Mouse (Mus musculus) left cerebral cortex, adult 18-20 months (tissue): ENCODE measurements at regions not wholly inside any gene's neighbourhood (a gene's known extent, or its start where the extent isn't known, plus 50 kb on each side); places are given as distances from the start of the nearest gene placed in this dataset.
A peak's percentile ranks its signal among the peaks of the same experiment; 100 is the strongest.
"Not testable (repeated sequence)": the region's sequence is repeated elsewhere in the genome, so short reads cannot be mapped to it uniquely, and the experiment has no call there.

Experiments used
- DNase-seq, 2 experiments: peaks; one replicate each; pipeline ENCODE4 v3.0.0; 2021 to 2022; ENCODE audit warnings: low spot score in 2 of 2, mixed read lengths in 1 of 2

DNA sequence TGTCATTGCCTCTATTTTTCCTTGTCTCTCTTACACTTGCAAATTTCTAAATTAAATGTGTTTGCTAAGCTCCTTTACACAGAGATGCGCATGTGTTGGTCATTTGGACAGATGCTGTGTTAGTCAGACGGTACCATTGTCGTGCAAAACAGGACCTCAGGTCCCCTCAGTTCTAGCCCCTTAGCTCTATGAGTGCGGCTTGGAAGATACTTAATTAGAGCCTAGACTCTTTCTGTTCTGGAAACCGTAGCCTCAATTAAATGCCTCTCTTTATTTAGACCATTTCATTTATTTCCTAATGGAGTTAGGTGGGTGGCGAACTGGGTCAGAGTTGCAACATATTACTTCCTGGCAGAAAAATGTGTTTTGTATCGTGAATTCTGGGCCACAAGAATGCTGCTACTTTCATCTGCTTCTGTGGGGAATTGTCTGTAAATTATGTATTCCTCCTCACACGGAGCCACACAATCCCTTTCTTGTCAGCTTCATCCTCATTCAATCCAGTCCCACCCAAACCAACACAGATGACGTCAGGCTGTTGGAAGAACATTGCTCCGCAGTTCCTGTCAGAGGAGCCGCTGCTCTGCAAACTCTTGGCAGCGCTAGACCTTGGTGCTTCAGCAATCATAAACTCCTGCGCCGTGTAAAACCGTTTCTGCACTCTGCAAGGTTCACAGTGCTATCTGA is 345.4 kb upstream of the Nova1 start:
- DNase-seq: peak; percentile 65 to 73

DNA sequence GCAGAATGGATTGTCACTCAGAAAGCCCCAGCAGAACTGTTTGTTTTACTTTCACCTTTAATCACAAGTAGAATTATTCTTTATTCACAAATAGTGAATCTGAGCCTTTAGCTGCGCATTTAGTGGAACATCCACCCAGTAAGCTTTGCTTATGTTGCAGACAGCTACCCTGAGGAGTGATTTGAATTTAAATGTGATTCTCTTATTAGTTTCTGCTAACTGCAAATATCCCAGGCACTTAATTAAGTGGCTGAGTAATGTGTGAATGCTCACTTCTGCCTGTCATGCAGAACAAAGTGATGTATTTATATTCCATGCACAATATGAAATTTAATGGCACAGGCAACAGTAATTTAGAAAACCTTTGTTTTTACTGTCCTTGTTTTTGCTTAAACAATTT is 344.4 kb upstream of the Nova1 start:
- DNase-seq: no peak

GRCm38 (mm10) chr12:47162624-47163151 is 344.0 kb upstream of the Nova1 start:
- peak; percentile 2 to 17 for DNase-seq

GRCm38 (mm10) chr12:47160626-47161025 is 341.9 kb upstream of the Nova1 start:
- DNase-seq: no peak

DNA sequence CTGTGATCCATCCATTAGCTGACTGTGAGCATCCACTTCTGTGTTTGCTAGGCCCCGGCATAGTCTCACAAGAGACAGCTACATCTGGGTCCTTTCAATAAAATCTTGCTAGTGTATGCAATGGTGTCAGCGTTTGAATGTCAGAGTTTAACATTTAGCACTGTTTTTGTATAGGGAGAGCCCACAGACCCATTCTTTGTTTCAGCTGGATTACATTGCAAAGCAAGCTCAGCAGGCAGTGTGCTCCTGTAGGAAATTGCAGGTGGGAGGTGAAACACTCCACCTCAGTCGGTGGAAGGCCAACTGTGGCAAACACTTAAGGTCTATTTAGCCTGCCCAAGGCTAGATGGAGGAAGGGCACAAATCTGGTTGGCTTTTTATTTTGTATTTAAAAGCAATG is 337.2 kb upstream of the Nova1 start:
- not testable (repeated sequence) for DNase-seq

DNA sequence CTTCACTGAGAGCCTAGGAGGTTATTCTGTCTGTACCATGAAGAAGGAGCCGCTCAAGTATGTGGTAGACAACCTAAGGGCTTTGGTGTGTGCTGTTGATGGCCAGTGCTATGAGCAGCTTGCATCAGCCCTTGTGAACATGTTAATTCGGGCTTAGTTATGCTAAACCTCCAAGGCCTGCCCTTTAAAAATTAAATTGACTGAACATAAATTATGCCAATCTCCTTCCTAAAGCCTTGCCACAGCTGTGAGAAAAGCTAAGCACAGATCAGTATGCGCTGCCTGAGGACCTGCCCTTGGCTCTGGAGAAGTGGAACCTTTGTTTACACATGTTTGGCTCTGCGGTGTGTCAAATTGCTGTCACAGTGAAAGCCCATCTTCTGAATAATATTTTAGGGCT is 321.9 kb upstream of the Nova1 start:
- no peak for DNase-seq

DNA sequence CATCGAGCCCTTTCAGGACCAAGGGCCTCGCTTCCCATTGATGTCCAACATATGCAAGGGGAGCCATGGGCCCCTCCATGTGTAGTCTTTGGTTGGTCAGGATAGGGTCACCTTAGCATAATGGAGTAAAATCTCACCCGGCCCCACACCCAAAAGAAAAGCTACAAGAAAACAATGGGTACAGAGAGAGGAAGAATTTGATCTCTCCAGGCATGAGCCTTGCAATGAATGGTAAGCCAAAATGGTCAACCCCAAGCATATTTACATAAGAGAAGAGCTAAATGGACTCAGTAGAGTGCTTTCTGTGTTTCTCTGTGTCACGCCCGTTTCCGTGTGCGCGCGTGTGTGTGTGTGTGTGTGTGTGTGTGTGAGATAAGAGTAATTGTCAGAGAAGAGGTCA is 311.1 kb upstream of the Nova1 start:
- DNase-seq: no peak

DNA sequence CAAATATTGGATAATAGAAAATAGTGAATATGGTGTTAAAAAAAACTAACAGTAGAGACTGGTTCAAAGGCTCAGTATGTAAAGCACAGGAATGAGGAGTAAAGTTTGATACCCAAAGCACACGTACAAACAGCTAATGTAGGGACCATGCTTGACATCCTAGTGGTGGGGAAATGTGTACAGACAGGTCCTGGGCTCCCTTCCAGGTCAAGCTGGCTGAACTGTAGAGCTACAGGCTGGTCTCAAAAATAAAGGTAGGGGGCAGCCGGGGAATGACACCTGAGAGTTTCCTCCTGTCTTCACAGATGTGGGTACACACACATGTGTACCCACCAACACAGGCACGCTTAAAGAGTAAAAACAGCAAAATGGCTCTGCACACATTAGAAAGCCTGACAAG is 309.9 kb upstream of the Nova1 start:
- no peak for DNase-seq

DNA sequence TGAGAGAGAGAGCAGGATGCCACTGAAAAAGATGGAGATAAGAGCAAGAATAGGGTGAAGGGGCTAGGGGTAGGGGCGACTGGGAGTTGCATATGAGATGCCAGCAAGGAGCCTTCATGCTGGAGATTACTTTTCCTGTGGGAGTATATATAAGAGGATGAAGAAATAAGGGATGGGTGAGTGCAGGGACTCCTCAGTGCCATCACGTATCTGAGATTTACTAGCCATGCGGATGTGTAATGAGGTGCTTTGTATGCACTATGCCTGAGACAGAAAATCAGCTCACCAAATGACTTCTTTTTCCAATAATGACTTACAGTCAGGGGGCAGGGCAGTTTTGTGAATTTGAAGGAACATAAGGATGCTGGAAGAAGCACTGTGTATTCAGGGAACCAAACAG is 302.7 kb upstream of the Nova1 start:
- no peak for DNase-seq

DNA sequence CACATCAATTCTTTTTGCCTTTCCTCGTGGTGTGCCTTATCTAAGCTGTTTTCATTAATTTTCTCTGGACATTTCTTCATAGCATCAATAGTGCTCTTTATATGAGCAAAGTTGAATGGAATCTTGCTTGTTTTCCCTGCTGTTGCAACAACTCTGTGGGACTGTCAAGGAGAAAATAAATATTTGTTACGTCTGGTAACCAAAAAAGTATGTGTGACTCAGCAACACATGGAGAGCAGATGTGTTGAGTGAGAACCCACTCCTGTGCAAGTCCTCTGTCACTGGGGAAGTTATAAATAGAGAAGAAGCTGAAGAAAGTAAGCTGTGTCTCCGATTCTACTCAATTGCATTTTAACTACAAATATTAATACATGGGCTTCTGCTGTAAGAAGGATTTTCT is 298.8 kb upstream of the Nova1 start:
- DNase-seq: no peak

GRCm38 (mm10) chr12:47089234-47089633 is 270.5 kb upstream of the Nova1 start:
- DNase-seq: no peak

- no peak for DNase-seq
These were observed 256.2 kb upstream of the Nova1 start for GRCm38 (mm10) chr12:47074961-47075360.

DNA sequence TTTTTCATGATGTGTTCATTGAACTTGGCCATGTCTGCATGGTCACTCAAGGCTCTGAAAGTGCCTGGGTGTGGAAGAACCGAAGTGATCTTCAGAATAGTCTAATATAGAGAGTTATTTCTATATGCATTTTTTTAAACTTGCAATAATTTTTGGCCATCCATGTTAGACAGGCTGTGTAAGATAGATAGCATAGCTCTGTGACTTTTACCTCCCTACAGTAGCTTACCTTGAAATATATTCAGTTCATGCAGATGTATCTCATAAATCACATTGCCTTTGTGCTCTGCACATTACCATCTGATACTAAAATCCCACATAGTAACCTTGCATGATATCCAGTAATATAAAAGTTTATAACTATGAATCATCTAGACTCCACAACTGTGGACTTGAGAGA is 233.7 kb upstream of the Nova1 start:
- DNase-seq: no peak

GRCm38 (mm10) chr12:47020810-47021348 is 202.2 kb upstream of the Nova1 start:
- no peak for DNase-seq

GRCm38 (mm10) chr12:46992343-46992742 is 173.6 kb upstream of the Nova1 start:
- no peak for DNase-seq

DNA sequence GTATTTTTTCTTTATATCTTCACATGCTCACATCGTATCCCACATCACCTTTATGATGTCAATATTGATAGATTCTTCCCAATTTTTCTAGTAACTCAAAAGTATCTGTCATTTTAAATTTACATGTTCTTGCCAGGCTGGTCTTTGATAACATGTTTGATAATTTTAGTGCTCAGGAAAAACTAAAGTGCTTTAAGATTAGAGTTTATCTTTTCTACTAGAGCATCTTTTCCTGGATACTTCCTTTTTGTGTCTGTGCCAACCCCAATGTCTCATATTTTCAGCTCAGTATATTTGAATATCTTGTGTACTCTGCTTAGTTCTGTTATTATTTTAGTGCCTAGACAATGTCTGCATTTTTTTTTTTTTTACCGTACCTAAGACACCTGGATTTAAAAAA is 170.2 kb upstream of the Nova1 start:
- no peak for DNase-seq

DNA sequence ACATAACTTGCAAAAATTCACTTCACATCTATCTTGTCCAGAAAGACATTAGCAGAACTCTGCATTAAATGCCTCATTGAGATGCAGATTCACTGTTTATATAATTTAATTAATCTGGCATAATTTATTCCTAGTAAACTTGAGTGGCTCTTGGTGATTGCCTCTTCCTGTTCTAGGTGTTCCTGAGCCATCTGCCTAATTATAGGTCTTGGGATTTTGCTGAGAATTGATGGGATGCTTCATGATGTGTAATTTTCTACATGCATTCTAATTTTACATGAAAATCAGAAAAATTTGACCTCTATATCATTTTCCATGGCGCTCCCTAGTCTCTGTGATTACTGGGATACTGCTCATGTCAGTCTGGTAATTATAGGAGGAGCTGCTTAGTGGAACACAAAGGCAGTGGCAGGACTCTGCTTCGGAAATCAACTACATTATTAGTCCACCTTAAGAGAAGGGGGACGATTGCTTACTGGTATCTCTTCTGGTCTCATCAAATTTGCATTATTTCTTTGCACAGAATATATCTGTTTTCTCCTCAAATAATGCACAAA is 131.6 kb upstream of the Nova1 start:
- DNase-seq: no peak

DNA sequence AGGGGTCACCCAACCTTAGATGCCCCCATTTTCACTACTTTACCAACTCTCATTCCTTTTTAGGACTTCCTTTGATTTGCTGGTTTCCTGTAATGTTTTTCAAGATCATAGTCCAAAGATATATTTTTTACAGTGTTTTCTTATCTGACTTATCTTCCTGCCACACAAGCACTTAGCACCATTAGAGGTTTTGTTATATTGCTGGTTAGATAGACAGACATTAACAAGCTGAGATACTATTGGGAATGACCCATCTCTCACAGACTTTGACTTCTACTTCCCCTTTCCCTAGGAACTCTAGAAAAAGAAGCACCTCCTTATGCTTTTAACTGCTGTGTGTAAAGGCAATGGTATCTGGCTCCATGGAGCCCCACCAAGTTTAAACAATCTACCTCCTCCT is 127.0 kb upstream of the Nova1 start:
- DNase-seq: no peak

GRCm38 (mm10) chr12:46931086-46931485 is 112.4 kb upstream of the Nova1 start:
- no peak for DNase-seq

GRCm38 (mm10) chr12:46917286-46917685 is 98.6 kb upstream of the Nova1 start:
- DNase-seq: no peak

DNA sequence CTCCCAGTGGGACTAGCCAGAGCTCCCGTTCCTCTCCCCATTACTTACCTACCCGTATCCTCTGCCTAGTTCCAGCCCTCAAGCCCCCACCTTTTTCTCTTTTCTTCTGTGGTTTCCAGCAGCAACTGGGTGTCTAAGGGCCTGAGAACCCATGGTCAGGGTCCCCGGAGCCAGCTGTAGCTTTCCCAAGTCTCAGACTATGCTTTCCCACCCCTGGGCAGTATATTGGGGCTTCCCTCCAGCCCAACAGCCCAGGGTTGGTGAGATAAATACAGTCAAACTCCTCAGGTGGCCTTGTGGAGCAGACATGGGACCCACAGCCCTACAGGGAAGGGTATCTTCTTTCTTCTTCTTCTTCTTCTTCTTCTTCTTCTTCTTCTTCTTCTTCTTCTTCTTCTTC is 59.4 kb upstream of the Nova1 start:
- DNase-seq: no peak

- peak in 1 of 2 experiments; percentile 3 for DNase-seq
These were observed 51.4 kb upstream of the Nova1 start for GRCm38 (mm10) chr12:46870130-46870529.
